Mouse (Mus musculus) MEL (cell line): Measurements from ENCODE around the gene Baiap2l2. TPM values are rescaled to one million over a fixed set of nuclear protein-coding genes. Genes with fewer than 3 reads are reported as not detected.

Experiments used
- DNase-seq: peaks from one replicate; pipeline ENCODE4 v3.0.0; 2011; ENCODE audit warnings: low read depth, low spot score
- H3K27ac ChIP-seq: 2 replicates; pipeline ENCODE4 v1.5.1; 2012; ENCODE audit warnings: low read depth, mild to moderate bottlenecking, control low read depth, low read length, moderate library complexity; ENCODE audit not compliant: control insufficient read depth
- H3K27me3 ChIP-seq, 2 experiments: fragments of 150-350 bp in 1 of 2; sonication (generic) in 1 of 2; 2 replicates each; pipeline ENCODE4 v1.6.1; 2012; ENCODE audit warnings: low read length in 2 of 2, mild to moderate bottlenecking in 2 of 2, improper control_type of control experiment in 1 of 2, moderate library complexity in 1 of 2; ENCODE audit not compliant: insufficient read depth in 2 of 2, control insufficient read depth in 1 of 2
- H3K36me3 ChIP-seq, 2 experiments: 2 replicates each; pipeline ENCODE4 v1.6.1; 2012 to 2014; ENCODE audit warnings: low read length in 2 of 2, improper control_type of control experiment in 1 of 2, inconsistent platforms in 1 of 2, mild to moderate bottlenecking in 1 of 2; ENCODE audit not compliant: insufficient read depth in 2 of 2, control insufficient read depth in 1 of 2
- H3K4me1 ChIP-seq, 2 experiments: fragments of 150-350 bp in 1 of 2; sonication (generic) in 1 of 2; 2 replicates each; pipeline ENCODE4 v1.6.1; 2012; ENCODE audit warnings: low read length in 2 of 2, improper control_type of control experiment in 1 of 2, mild to moderate bottlenecking in 1 of 2; ENCODE audit not compliant: insufficient read depth in 2 of 2, control insufficient read depth in 1 of 2
- H3K4me3 ChIP-seq, 2 experiments: fragments of 150-350 bp in 1 of 2; sonication (generic) in 1 of 2; 2 replicates each; pipeline ENCODE4 v1.5.1; 2012; ENCODE audit warnings: low read depth in 2 of 2, low read length in 2 of 2, mild to moderate bottlenecking in 2 of 2, moderate library complexity in 2 of 2, control low read depth in 1 of 2, improper control_type of control experiment in 1 of 2; ENCODE audit not compliant: control insufficient read depth in 1 of 2, insufficient read depth in 1 of 2
- H3K79me2 ChIP-seq: 2 replicates; pipeline ENCODE4 v1.6.1; 2012; ENCODE audit warnings: mild to moderate bottlenecking, low read length, moderate library complexity; ENCODE audit not compliant: control insufficient read depth, poor library complexity, insufficient read depth
- H3K9ac ChIP-seq: 2 replicates; pipeline ENCODE4 v1.6.1; 2012; ENCODE audit warnings: low read depth, mild to moderate bottlenecking, control low read depth, low read length, moderate library complexity; ENCODE audit not compliant: control insufficient read depth, poor library complexity, severe bottlenecking
- H3K9me3 ChIP-seq: fragments of 150-350 bp; sonication (generic); replicated peaks from 2 replicates; pipeline ENCODE4 v1.6.1; 2012; ENCODE audit warnings: mild to moderate bottlenecking, low read length, improper control_type of control experiment, moderate library complexity; ENCODE audit not compliant: insufficient read depth
- BHLHE40 ChIP-seq: IDR thresholded peaks from 2 replicates; pipeline ENCODE4 v1.6.1; 2012; ENCODE audit warnings: low read depth, mild to moderate bottlenecking, inconsistent platforms, low read length, improper control_type of control experiment, borderline replicate concordance
- CHD2 ChIP-seq: IDR thresholded peaks from 2 replicates; pipeline ENCODE4 v1.6.1; 2011; ENCODE audit warnings: low read length, improper control_type of control experiment
- CTCF ChIP-seq, 3 experiments: IDR thresholded peaks in 2 of 3; conservative IDR thresholded peaks in 1 of 3; 2 replicates each; pipeline ENCODE4 v1.5.1; 2011 to 2012; ENCODE audit warnings: low read length in 3 of 3, low read depth in 2 of 3, mild to moderate bottlenecking in 2 of 3, improper control_type of control experiment in 1 of 3, inconsistent platforms in 1 of 3, mixed read lengths in 1 of 3, moderate library complexity in 1 of 3; ENCODE audit not compliant: control insufficient read depth in 1 of 3, insufficient read depth in 1 of 3, poor library complexity in 1 of 3, severe bottlenecking in 1 of 3
- E2F4 ChIP-seq: IDR thresholded peaks from 2 replicates; pipeline ENCODE4 v1.6.1; 2011; ENCODE audit warnings: low read depth, low read length, improper control_type of control experiment, borderline replicate concordance
- ELF1 ChIP-seq: IDR thresholded peaks from 2 replicates; pipeline ENCODE4 v1.6.1; 2014; ENCODE audit warnings: low read depth, mild to moderate bottlenecking, inconsistent platforms, low read length, improper control_type of control experiment, moderate library complexity
- EP300 ChIP-seq, 2 experiments: IDR thresholded peaks; 2 replicates each; pipeline ENCODE4 v1.6.1; 2011; ENCODE audit warnings: improper control_type of control experiment in 2 of 2, low read length in 2 of 2, low read depth in 1 of 2, mild to moderate bottlenecking in 1 of 2
- GATA1 ChIP-seq: IDR thresholded peaks from 2 replicates; pipeline ENCODE4 v1.6.1; 2011; ENCODE audit warnings: low read depth, low read length, improper control_type of control experiment
- KAT2A ChIP-seq: conservative IDR thresholded peaks from 2 replicates; pipeline ENCODE4 v1.6.1; 2012; ENCODE audit warnings: low read depth, low read length, improper control_type of control experiment, inconsistent platforms
- MAX ChIP-seq: IDR thresholded peaks from 2 replicates; pipeline ENCODE4 v1.6.1; 2011; ENCODE audit warnings: low read length, improper control_type of control experiment
- MEF2A ChIP-seq: IDR thresholded peaks from 2 replicates; pipeline ENCODE4 v1.6.1; 2014; ENCODE audit warnings: low read depth, mild to moderate bottlenecking, inconsistent platforms, low read length, improper control_type of control experiment; ENCODE audit not compliant: poor library complexity, insufficient replicate concordance, severe bottlenecking; ENCODE audit errors: extremely low read depth
- MXI1 ChIP-seq: IDR thresholded peaks from 2 replicates; pipeline ENCODE4 v1.6.1; 2011; ENCODE audit warnings: mild to moderate bottlenecking, low read depth, low read length, improper control_type of control experiment
- MYB ChIP-seq: IDR thresholded peaks from 2 replicates; pipeline ENCODE4 v1.6.1; 2011; ENCODE audit warnings: mild to moderate bottlenecking, low read depth, low read length, improper control_type of control experiment
- MYC ChIP-seq: IDR thresholded peaks from 2 replicates; pipeline ENCODE4 v1.6.1; 2011; ENCODE audit warnings: low read depth, mild to moderate bottlenecking, low read length, improper control_type of control experiment, moderate library complexity
- NELFE ChIP-seq: IDR thresholded peaks from 2 replicates; pipeline ENCODE4 v1.6.1; 2011; ENCODE audit warnings: low read depth, low read length, improper control_type of control experiment
- NRF1 ChIP-seq: IDR thresholded peaks from 2 replicates; pipeline ENCODE4 v1.6.1; 2014; ENCODE audit warnings: low read depth, mild to moderate bottlenecking, inconsistent platforms, low read length, improper control_type of control experiment, moderate library complexity; ENCODE audit not compliant: poor library complexity, insufficient read depth, severe bottlenecking
- POLR2A ChIP-seq, 2 experiments: IDR thresholded peaks; 2 replicates each; pipeline ENCODE4 v1.6.1; 2011 to 2012; ENCODE audit warnings: low read length in 2 of 2, mild to moderate bottlenecking in 2 of 2, control low read depth in 1 of 2, improper control_type of control experiment in 1 of 2, low read depth in 1 of 2, moderate library complexity in 1 of 2; ENCODE audit not compliant: control insufficient read depth in 1 of 2, insufficient read depth in 1 of 2, poor library complexity in 1 of 2
- POLR2AphosphoS2 ChIP-seq: IDR thresholded peaks from 2 replicates; pipeline ENCODE4 v1.6.1; 2011; ENCODE audit warnings: low read length, improper control_type of control experiment
- POLR2AphosphoS5 ChIP-seq: IDR thresholded peaks from 2 replicates; pipeline ENCODE4 v1.6.1; 2012; ENCODE audit warnings: low read depth, borderline replicate concordance, mild to moderate bottlenecking, inconsistent platforms, low read length, moderate library complexity, mixed read lengths
- RAD21 ChIP-seq: IDR thresholded peaks from 2 replicates; pipeline ENCODE4 v1.6.1; 2011; ENCODE audit warnings: mild to moderate bottlenecking, low read depth, low read length, improper control_type of control experiment
- RCOR1 ChIP-seq: IDR thresholded peaks from 2 replicates; pipeline ENCODE4 v1.6.1; 2012; ENCODE audit warnings: low read depth, mild to moderate bottlenecking, inconsistent platforms, low read length, improper control_type of control experiment
- SMC3 ChIP-seq: IDR thresholded peaks from 2 replicates; pipeline ENCODE4 v1.6.1; 2011; ENCODE audit warnings: low read depth, low read length, improper control_type of control experiment
- TAL1 ChIP-seq: IDR thresholded peaks from 2 replicates; pipeline ENCODE4 v1.6.1; 2012; ENCODE audit warnings: mild to moderate bottlenecking, inconsistent platforms, low read length, moderate library complexity, mixed read lengths
- TBP ChIP-seq: IDR thresholded peaks from 2 replicates; pipeline ENCODE4 v1.8.0; 2011; ENCODE audit warnings: low read depth, low read length, improper control_type of control experiment
- TCF12 ChIP-seq: IDR thresholded peaks from 2 replicates; pipeline ENCODE4 v1.6.1; 2014; ENCODE audit warnings: low read depth, mild to moderate bottlenecking, inconsistent platforms, low read length, improper control_type of control experiment, moderate library complexity
- UBTF ChIP-seq: IDR thresholded peaks from 2 replicates; pipeline ENCODE4 v1.6.1; 2012; ENCODE audit warnings: low read depth, mild to moderate bottlenecking, inconsistent platforms, low read length, improper control_type of control experiment, moderate library complexity, borderline replicate concordance; ENCODE audit not compliant: insufficient read depth
- USF2 ChIP-seq, 2 experiments: IDR thresholded peaks; 2 replicates each; pipeline ENCODE4 v1.6.1; 2011 to 2012; ENCODE audit warnings: improper control_type of control experiment in 2 of 2, low read length in 2 of 2, borderline replicate concordance in 1 of 2, inconsistent platforms in 1 of 2, low read depth in 1 of 2, mild to moderate bottlenecking in 1 of 2; ENCODE audit not compliant: insufficient read depth in 1 of 2
- ZC3H11A ChIP-seq: IDR thresholded peaks from 2 replicates; pipeline ENCODE4 v1.6.1; 2012; ENCODE audit warnings: low read depth, mild to moderate bottlenecking, inconsistent platforms, low read length, improper control_type of control experiment
- ZKSCAN1 ChIP-seq: IDR thresholded peaks from 2 replicates; pipeline ENCODE4 v1.6.1; 2012; ENCODE audit warnings: low read depth, mild to moderate bottlenecking, inconsistent platforms, low read length, improper control_type of control experiment, moderate library complexity
- ZNF384 ChIP-seq: IDR thresholded peaks from 2 replicates; pipeline ENCODE4 v1.6.1; 2012; ENCODE audit warnings: low read depth, mild to moderate bottlenecking, inconsistent platforms, low read length, improper control_type of control experiment
- polyA plus RNA-seq, 2 experiments: library from polyadenylated mRNA; stranded (reverse) in 1 of 2; unstranded in 1 of 2; fragments of >175 nt in 1 of 2; fragments of >200 nt in 1 of 2; gene quantifications; 2 replicates each; pipeline versions ENCODE4 v1.2.1 to v1.2.4; 2012; ENCODE audit warnings: low replicate concordance in 2 of 2, low read depth in 1 of 2; ENCODE audit not compliant: insufficient read length in 2 of 2, insufficient read depth in 1 of 2, missing spikeins in 1 of 2
- total RNA-seq: library from RNA; depleted of rRNA; stranded (reverse); fragments of 300-350 nt; gene quantifications from 2 replicates; pipeline ENCODE4 v1.2.3, GENCODE M21; 2012

The Baiap2l2 gene
- total and polyA plus RNA-seq, 3 experiments, result 0.60 to 1.1 TPM; not detected in 1

GRCm38 (mm10) chr15:79282434-79282833 is 2.9 kb downstream of the Baiap2l2 start:
- no peak for DNase-seq
- H3K27me3 ChIP-seq, result no peaks in the 10 kb centered on the region
- TF ChIP-seq RCOR1, result no peak
- no peak for TF ChIP-seq POLR2A (IDR thresholded peaks at IDR 0.05; ENCODE audit: control insufficient read depth in 1 of 2, insufficient read depth in 1 of 2, low read depth in 1 of 2, low read length in 2 of 2, poor library complexity in 1 of 2)
- no peak for TF ChIP-seq SMC3
- TF ChIP-seq TCF12, result no peak
- no peak for TF ChIP-seq RAD21
- no peak for TF ChIP-seq UBTF
- no peak for TF ChIP-seq ZKSCAN1
- TF ChIP-seq MXI1, result no peak
- no peak for TF ChIP-seq ZC3H11A
- TF ChIP-seq CTCF (IDR thresholded peaks at IDR 0.05 in 2 of 3, conservative IDR thresholded peaks at IDR 0.05 in 1 of 3; ENCODE audit: control insufficient read depth in 1 of 3, insufficient read depth in 1 of 3, low read depth in 2 of 3, low read length in 3 of 3, poor library complexity in 1 of 3, severe bottlenecking in 1 of 3), result no peak
- no peak for TF ChIP-seq EP300 (IDR thresholded peaks at IDR 0.05; ENCODE audit: low read depth in 1 of 2, low read length in 2 of 2)
- no peak for TF ChIP-seq NRF1
- TF ChIP-seq MYC, result no peak
- no peak for TF ChIP-seq MAX
- peaks cover 0 to 15% of the 10 kb centered on the region in 2 experiments; a peak in 2 of 4 replicates for H3K36me3 ChIP-seq
- H3K27ac ChIP-seq, result no peak overlapping the region
- no peaks in the 10 kb centered on the region for H3K9me3 ChIP-seq
- H3K4me3 ChIP-seq, result no peak overlapping the region
- no peak overlapping the region for H3K9ac ChIP-seq
- no peaks in the 10 kb centered on the region for H3K79me2 ChIP-seq
- H3K4me1 ChIP-seq, result peaks cover 7 to 14% of the 10 kb centered on the region in 2 experiments; a peak in 3 of 4 replicates

DNA sequence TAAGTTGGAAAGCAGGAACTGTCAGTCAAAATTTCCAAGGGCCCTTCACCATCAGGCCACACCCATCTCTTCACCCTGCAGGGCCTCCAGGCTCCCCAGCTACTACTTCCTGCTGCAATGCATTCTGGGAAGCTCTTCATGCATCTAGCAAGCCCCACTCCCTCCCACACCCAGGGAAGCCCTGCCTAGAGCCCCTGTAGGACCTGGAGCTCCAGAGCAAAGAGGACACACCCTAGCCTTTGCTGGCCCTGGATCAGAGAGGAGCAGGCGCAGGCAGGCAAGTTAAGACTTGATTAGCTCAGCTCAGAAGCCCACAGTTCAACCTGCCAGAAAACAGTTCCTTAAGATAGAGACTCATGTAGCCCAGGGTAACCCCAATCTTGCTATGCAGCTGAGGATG is 3.9 kb downstream of the Baiap2l2 start:
- peak overlapping the region; percentile 67 for H3K9ac ChIP-seq
- TF ChIP-seq MXI1, result peak; percentile 25; the same call in 1 of the 2 replicates
- TF ChIP-seq TCF12, result 0 out of 2 replicates have a peak, but pooled peaks have one; percentile 27
- TF ChIP-seq CTCF (IDR thresholded peaks at IDR 0.05 in 2 of 3, conservative IDR thresholded peaks at IDR 0.05 in 1 of 3; ENCODE audit: control insufficient read depth in 1 of 3, insufficient read depth in 1 of 3, low read depth in 2 of 3, low read length in 3 of 3, poor library complexity in 1 of 3, severe bottlenecking in 1 of 3), result no peak
- no peak for TF ChIP-seq MEF2A
- TF ChIP-seq POLR2AphosphoS5, result no peak
- TF ChIP-seq UBTF, result no peak
- no peak for TF ChIP-seq RAD21
- TF ChIP-seq ELF1, result peak; percentile 90
- TF ChIP-seq EP300 (IDR thresholded peaks at IDR 0.05; ENCODE audit: low read depth in 1 of 2, low read length in 2 of 2), result peak in 1 of 2 experiments; percentile 60; a peak in 2 of 4 replicates
- TF ChIP-seq NELFE, result peak; percentile 56; the same call in 1 of the 2 replicates
- no peak for TF ChIP-seq USF2 (IDR thresholded peaks at IDR 0.05; ENCODE audit: borderline replicate concordance in 1 of 2, insufficient read depth in 1 of 2, low read depth in 1 of 2, low read length in 2 of 2)
- TF ChIP-seq BHLHE40, result no peak
- 0 out of 2 replicates have a peak, but pooled peaks have one; percentile 32 for TF ChIP-seq POLR2AphosphoS2
- TF ChIP-seq E2F4, result no peak
- peak; percentile 60 for TF ChIP-seq TAL1
- no peak for TF ChIP-seq ZNF384
- TF ChIP-seq KAT2A, result no peak; the same call in 1 of the 2 replicates
- TF ChIP-seq ZC3H11A, result no peak
- TF ChIP-seq GATA1, result no peak
- TF ChIP-seq CHD2, result no peak
- TF ChIP-seq MYB, result no peak
- TF ChIP-seq SMC3, result no peak
- peak; percentile 77; the same call in 1 of the 2 replicates for TF ChIP-seq TBP
- TF ChIP-seq RCOR1, result peak; percentile 77

More for the DNA sequence above, 3.9 kb downstream of the Baiap2l2 start:
- H3K4me1 ChIP-seq, result peaks cover 7 to 14% of the 10 kb centered on the region in 2 experiments; a peak in 3 of 4 replicates
- peak overlapping the region; percentile 94 for H3K27ac ChIP-seq
- H3K79me2 ChIP-seq, result no peaks in the 10 kb centered on the region
- H3K4me3 ChIP-seq, result peak overlapping the region; percentile 32 to 35
- peak; percentile 98 for DNase-seq
- H3K36me3 ChIP-seq, result peaks cover 0 to 15% of the 10 kb centered on the region in 2 experiments; a peak in 2 of 4 replicates
- H3K9me3 ChIP-seq, result no peaks in the 10 kb centered on the region
- no peaks in the 10 kb centered on the region for H3K27me3 ChIP-seq
